Mouse (Mus musculus): Measurements from ENCODE around the gene Ifna16.

- TF ChIP-seq POLR2A (IDR thresholded peaks at IDR 0.05; ENCODE audit: extremely low read depth, insufficient read depth, low read length) = no peak
- no peak for TF ChIP-seq CTCF (IDR thresholded peaks at IDR 0.05; ENCODE audit: low read depth, low read length)
Observed at GRCm38 (mm10) chr4:88653644-88654043, 23.1 kb downstream of the Ifna16 start.
